Mouse (Mus musculus) forebrain, embryonic 13.5 days (tissue): ENCODE measurements around the gene Cd1d1. TPM values are rescaled to one million over a fixed set of nuclear protein-coding genes. Genes with fewer than 3 reads are reported as not detected.

Experiments
- ATAC-seq: fragments of 200-750 bp; cut with Nextera tagmentation; 2 replicates; pipeline ENCODE4 v1.8.0; 2017
- H3K27ac ChIP-seq: fragments of 300-500 bp; sonication (generic); 2 replicates; pipeline ENCODE4 v1.5.1; 2015; ENCODE audit warnings: inconsistent platforms, mild to moderate bottlenecking, moderate library complexity
- H3K27me3 ChIP-seq: fragments of 300-500 bp; sonication (generic); 2 replicates; pipeline ENCODE4 v1.6.1; 2015; ENCODE audit warnings: mild to moderate bottlenecking, inconsistent platforms
- H3K36me3 ChIP-seq: fragments of 300-500 bp; sonication (generic); 2 replicates; pipeline ENCODE4 v1.6.1; 2015; ENCODE audit warnings: mild to moderate bottlenecking, inconsistent platforms; ENCODE audit not compliant: poor library complexity, severe bottlenecking
- H3K4me1 ChIP-seq: fragments of 300-500 bp; sonication (generic); 2 replicates; pipeline ENCODE4 v1.6.1; 2015; ENCODE audit warnings: inconsistent platforms
- H3K4me2 ChIP-seq: fragments of 300-500 bp; sonication (generic); 2 replicates; pipeline ENCODE4 v1.6.1; 2015; ENCODE audit warnings: inconsistent platforms, mild to moderate bottlenecking, moderate library complexity
- H3K4me3 ChIP-seq: fragments of 300-500 bp; sonication (generic); 2 replicates; pipeline ENCODE4 v1.5.1; 2015; ENCODE audit warnings: mild to moderate bottlenecking, inconsistent platforms
- H3K9ac ChIP-seq: fragments of 300-500 bp; sonication (generic); 2 replicates; pipeline ENCODE4 v1.6.1; 2015; ENCODE audit warnings: mild to moderate bottlenecking, inconsistent platforms
- H3K9me3 ChIP-seq: fragments of 300-500 bp; sonication (generic); replicated peaks from 2 replicates; pipeline ENCODE4 v1.6.1; 2016; ENCODE audit warnings: inconsistent platforms
- WGBS: fragments of 180-500 bp; shearing (Covaris S2); methylation state at CpG from one replicate; pipeline ENCODE4 v1.1.7; 2015; 5-methylcytosine and 5-hydroxymethylcytosine counted together
- polyA plus RNA-seq: library from polyadenylated mRNA; unstranded; fragments of >200 nt; fragmentation: Nextera tagmentation; extraction: Ambion mirVana; gene quantifications from 2 replicates; pipeline ENCODE4 v1.2.1, GENCODE M21; 2015

Gene Cd1d1
- polyA plus RNA-seq, 1 experiment from 2014 or later, result 86.9 TPM

DNA sequence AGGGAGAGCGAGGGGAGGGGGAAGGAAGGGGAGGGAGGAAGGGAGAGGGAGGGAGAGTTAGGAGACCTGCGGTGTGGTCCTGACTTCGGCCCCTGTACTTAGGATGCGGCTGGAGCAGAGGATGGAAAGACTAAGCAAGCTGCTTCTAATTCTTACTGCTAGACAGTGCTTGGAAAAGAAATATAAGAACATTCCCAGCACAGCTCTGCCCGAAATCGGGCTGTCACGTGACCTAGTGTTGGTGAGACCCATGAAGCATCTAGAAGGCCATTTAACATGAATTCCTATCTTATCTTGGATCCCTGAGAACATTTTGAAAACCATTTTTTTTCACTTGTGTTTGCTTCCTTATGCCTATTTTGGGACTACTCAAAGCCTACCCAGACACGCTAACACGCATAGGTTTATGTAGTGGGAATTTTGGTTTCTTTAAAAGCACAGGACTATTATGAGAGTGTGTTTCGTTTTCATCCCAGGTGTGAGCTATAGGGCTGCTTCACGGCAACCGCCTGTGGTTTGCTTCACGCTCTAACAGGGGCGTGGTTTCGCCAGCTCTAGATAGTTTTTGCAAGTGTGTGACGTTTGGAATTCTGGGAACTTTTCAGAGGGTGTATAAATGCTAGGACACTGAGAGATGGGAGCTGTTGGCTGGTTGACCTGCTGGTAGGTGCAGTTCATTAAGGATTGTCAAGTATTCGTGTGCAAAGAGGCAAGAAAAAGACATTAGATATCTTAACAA is 38.4 kb downstream of the Cd1d1 start:
- H3K9me3 ChIP-seq, result no peaks in the 10 kb centered on the region
- no peaks in the 10 kb centered on the region for H3K4me1 ChIP-seq
- H3K4me3 ChIP-seq, result no peak overlapping the region
- no peak overlapping the region for H3K4me2 ChIP-seq
- H3K27ac ChIP-seq, result no peak overlapping the region
- no peak overlapping the region for H3K9ac ChIP-seq
- no peaks in the 10 kb centered on the region for H3K27me3 ChIP-seq
- 92% methylated on average over 17 of the region's 17 CpGs for WGBS
- H3K36me3 ChIP-seq, result no peaks in the 10 kb centered on the region
- no peak for ATAC-seq

DNA sequence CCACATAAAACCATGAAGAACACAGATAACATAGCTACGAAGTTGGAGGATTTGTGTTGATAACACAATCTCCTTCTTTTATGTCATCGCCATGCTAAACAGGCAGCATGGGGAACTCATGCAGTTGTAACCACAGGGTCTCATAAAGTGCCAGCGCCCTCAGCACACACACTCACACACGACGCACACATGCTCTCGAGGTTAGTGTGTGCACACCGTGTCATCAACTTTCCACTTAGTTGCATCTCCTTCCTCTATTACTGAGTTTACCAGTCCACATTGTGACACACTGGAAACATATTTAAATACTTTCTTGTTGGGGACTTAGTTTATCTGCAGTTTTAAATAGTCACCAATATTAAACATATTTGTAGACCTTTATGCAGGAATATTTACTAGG is 40.2 kb downstream of the Cd1d1 start:
- no peaks in the 10 kb centered on the region for H3K36me3 ChIP-seq
- H3K9me3 ChIP-seq, result peaks cover 2% of the 10 kb centered on the region; the same call in 1 of the 2 replicates
- WGBS, result 91% methylated on average over 7 of the region's 7 CpGs
- no peak overlapping the region for H3K9ac ChIP-seq
- no peak overlapping the region for H3K4me3 ChIP-seq
- no peak overlapping the region for H3K27ac ChIP-seq
- no peaks in the 10 kb centered on the region for H3K4me1 ChIP-seq
- no peaks in the 10 kb centered on the region for H3K27me3 ChIP-seq
- no peak for ATAC-seq
- no peak overlapping the region for H3K4me2 ChIP-seq

DNA sequence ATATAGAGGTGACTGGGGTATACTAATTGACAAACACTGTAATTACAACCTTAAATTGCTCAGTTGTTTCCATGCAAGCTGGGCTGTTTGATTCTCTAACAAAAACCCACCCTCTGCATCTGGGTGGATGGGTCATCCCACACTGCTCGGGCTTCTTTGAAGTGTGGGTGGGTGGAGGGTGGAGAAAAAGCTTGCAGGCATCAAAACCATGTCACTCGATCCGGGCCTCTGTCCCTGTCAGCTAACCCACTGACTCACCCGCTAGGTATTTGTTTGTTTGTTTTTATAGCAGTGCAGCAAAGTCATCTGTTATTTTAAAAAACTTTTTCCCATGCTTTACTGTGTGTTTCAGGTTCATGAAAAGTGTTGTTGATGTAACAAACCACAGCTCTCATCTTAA is 43.9 kb downstream of the Cd1d1 start:
- no peaks in the 10 kb centered on the region for H3K36me3 ChIP-seq

DNA sequence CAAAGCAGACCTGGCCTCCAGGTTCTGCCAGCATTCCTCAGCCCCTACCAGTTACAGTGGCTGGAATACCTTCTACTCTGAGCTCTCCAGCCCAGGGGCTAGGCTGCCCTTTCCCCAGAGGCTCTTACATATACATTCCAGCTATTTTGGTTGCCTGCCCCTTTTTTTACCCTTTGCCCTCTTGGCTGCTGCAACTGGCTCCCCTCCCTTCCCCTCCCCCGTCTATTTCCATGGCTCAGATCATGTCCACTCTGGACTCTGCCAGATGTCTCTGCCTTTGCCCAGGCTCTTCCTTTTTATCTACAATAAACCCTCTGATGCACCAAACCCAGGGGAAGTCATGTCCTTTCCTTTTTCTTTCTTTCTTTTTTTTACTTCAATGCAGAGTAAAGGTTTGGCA is 44.7 kb downstream of the Cd1d1 start:
- Histone ChIP-seq H3K4me3 (no peak overlapping the region), H3K27me3 (no peaks in the 10 kb centered on the region), H3K9ac (no peak overlapping the region), H3K4me1 (no peaks in the 10 kb centered on the region), H3K36me3 (no peaks in the 10 kb centered on the region), H3K27ac (no peak overlapping the region), H3K4me2 (no peak overlapping the region), H3K9me3 (peaks cover 13% of the 10 kb centered on the region)
- WGBS, result 100% methylated on average over 1 of the region's 1 CpGs
- ATAC-seq, result no peak

More for the DNA sequence above, 43.9 kb downstream of the Cd1d1 start:
- no peak overlapping the region for H3K27ac ChIP-seq
- H3K27me3 ChIP-seq, result no peaks in the 10 kb centered on the region
- no peak overlapping the region for H3K4me2 ChIP-seq
- no peaks in the 10 kb centered on the region for H3K4me1 ChIP-seq
- H3K9me3 ChIP-seq, result peaks cover 13% of the 10 kb centered on the region
- WGBS, result 53% methylated on average over 4 of the region's 4 CpGs
- no peak overlapping the region for H3K4me3 ChIP-seq
- ATAC-seq, result no peak
- H3K9ac ChIP-seq, result no peak overlapping the region

DNA sequence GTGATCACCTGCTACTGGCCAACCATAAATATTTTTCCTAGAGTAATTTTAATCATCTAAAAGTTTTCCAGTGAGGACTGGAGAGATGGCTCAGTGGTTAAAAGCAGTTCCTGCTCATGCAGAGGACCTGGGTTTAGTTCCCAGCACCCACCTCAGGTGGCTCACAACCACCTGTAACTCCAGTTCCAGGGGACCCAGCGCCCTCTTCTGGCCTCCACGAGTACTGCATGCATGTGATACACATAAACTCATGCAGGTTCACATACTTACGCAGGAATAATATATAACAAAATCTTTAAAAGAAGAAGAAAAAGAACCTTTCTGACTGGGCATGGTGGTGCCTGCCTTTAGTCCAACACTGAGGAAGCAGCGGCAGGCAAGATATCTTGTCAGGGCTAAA is 45.4 kb downstream of the Cd1d1 start:
- Histone ChIP-seq H3K27me3 (no peaks in the 10 kb centered on the region), H3K36me3 (no peaks in the 10 kb centered on the region), H3K4me2 (no peak overlapping the region), H3K4me1 (no peaks in the 10 kb centered on the region), H3K9ac (no peak overlapping the region), H3K9me3 (peaks cover 13% of the 10 kb centered on the region), H3K4me3 (no peak overlapping the region), H3K27ac (no peak overlapping the region)
- no peak for ATAC-seq
- WGBS, result 85% methylated on average over 4 of the region's 4 CpGs

DNA sequence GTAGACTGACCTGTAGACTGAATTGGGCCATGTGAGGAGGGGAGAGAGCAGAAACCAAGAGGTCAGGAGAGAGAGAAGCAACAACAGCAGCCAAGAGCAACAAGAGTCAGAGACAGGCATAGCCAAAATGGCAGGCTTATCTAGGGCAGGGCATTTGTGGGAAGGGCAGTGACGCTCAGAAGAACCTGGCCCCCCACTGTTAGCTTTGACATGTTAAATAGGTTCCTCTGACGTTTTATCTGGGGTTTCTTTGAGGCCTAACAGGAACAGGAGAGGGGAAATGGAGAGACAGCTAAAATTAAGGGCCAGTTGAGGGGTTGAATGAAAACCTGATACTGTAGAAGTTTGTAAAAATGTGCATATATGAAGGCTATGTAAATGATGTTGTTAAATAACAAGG is 48.6 kb downstream of the Cd1d1 start:
- no peaks in the 10 kb centered on the region for H3K4me1 ChIP-seq
- no peak overlapping the region for H3K27ac ChIP-seq
- no peaks in the 10 kb centered on the region for H3K27me3 ChIP-seq
- ATAC-seq, result no peak
- no peak overlapping the region for H3K4me3 ChIP-seq
- 18% methylated on average over 2 of the region's 2 CpGs for WGBS
- no peak overlapping the region for H3K4me2 ChIP-seq
- H3K9me3 ChIP-seq, result peaks cover 13% of the 10 kb centered on the region
- no peaks in the 10 kb centered on the region for H3K36me3 ChIP-seq
- no peak overlapping the region for H3K9ac ChIP-seq

Other genes starting within 250 kb of the Cd1d1 start
- gene Dclk2, start 78.6 kb downstream of the Cd1d1 start, polyA plus RNA-seq, result 81.1 and 87.2 TPM in 2 replicates
- 5.8 and 7.4 TPM in 2 replicates for gene Kirrel, start 175.3 kb upstream of the Cd1d1 start, polyA plus RNA-seq